Mouse (Mus musculus): ENCODE measurements around the gene Plcd3. TPM values are rescaled to one million over a fixed set of nuclear protein-coding genes. Genes with fewer than 3 reads are reported as not detected.
A peak's percentile ranks its signal among the peaks of the same experiment; 100 is the strongest.

The Plcd3 gene
- total and polyA plus RNA-seq, 3 experiments: 7.1 to 24.3 (median 11.3) TPM

GRCm38 (mm10) chr11:103103621-103104020 is 2.2 kb upstream of the Plcd3 start:
- Histone ChIP-seq H3K79me2 (replicated peaks; ENCODE audit: control insufficient read depth, extremely low read depth, insufficient read depth, poor library complexity, severe bottlenecking) (peaks cover 28% of the 10 kb centered on the region), H3K27me3 (replicated peaks) (peaks cover 6% of the 10 kb centered on the region), H3K9ac (ENCODE audit: insufficient read depth, low read depth) (peak overlapping the region; percentile 73), H3K36me3 (replicated peaks in 1 of 2; ENCODE audit: control insufficient read depth in 1 of 2, insufficient read depth in 1 of 2, low read length in 1 of 2) (peaks cover 26 to 49% of the 10 kb centered on the region in 2 experiments), H3K27ac (ENCODE audit: insufficient read depth, low read depth) (no peak overlapping the region), H3K4me3 (replicated peaks in 1 of 3; ENCODE audit: low read depth in 2 of 3, low read length in 2 of 3, poor library complexity in 1 of 3) (peak overlapping the region; percentile 61 to 81 (median 62)), H3K4me2 (ENCODE audit: insufficient read depth, low read depth, poor library complexity, severe bottlenecking) (peak overlapping the region; percentile 54), H3K9me3 (replicated peaks; ENCODE audit: low read length) (no peaks in the 10 kb centered on the region), H3K4me1 (ENCODE audit: control insufficient read depth in 1 of 2, insufficient read depth in 2 of 2) (peaks cover 30 to 68% of the 10 kb centered on the region in 2 experiments)
- TF ChIP-seq RAD21 (IDR thresholded peaks at IDR 0.05; ENCODE audit: low read depth, low read length): no peak
- no peak for TF ChIP-seq BHLHE40 (IDR thresholded peaks at IDR 0.05; ENCODE audit: low read depth, low read length)
- no peak for TF ChIP-seq KAT2A (IDR thresholded peaks at IDR 0.05; ENCODE audit: insufficient replicate concordance, low read length)
- in situ Hi-C loops (cut with MboI; ENCODE audit: low pct_ligation_motif_present, low pct_unique_long_range_greater_than_20kb, low sequenced_read_pairs) (loop anchor here (5.0 kb wide), 2 partner anchors 54 to 224 kb away; no protein-coding TSS in a partner anchor), dilution Hi-C loops (cut with MboI; ENCODE audit: extremely low pct_ligation_motif_present, extremely low pct_unique_long_range_greater_than_20kb, low sequenced_read_pairs) (no loop called here)
- no peak for DNase-seq (ENCODE audit: extremely low read depth)

- dilution Hi-C loops (cut with MboI; ENCODE audit: extremely low pct_ligation_motif_present, extremely low pct_unique_long_range_greater_than_20kb, low sequenced_read_pairs): no loop called here
- Histone ChIP-seq H3K4me3 (replicated peaks in 1 of 3; ENCODE audit: low read depth in 2 of 3, low read length in 2 of 3, poor library complexity in 1 of 3) (peak overlapping the region; percentile 61 to 91 (median 81)), H3K79me2 (replicated peaks; ENCODE audit: control insufficient read depth, extremely low read depth, insufficient read depth, poor library complexity, severe bottlenecking) (peaks cover 28% of the 10 kb centered on the region), H3K4me2 (ENCODE audit: insufficient read depth, low read depth, poor library complexity, severe bottlenecking) (peak overlapping the region; percentile 54), H3K4me1 (ENCODE audit: control insufficient read depth in 1 of 2, insufficient read depth in 2 of 2) (peaks cover 33 to 71% of the 10 kb centered on the region in 2 experiments), H3K36me3 (replicated peaks in 1 of 2; ENCODE audit: control insufficient read depth in 1 of 2, insufficient read depth in 1 of 2, low read length in 1 of 2) (peaks cover 23 to 49% of the 10 kb centered on the region in 2 experiments), H3K27ac (ENCODE audit: insufficient read depth, low read depth) (peak overlapping the region; percentile 29), H3K9ac (ENCODE audit: insufficient read depth, low read depth) (peak overlapping the region; percentile 82), H3K27me3 (replicated peaks) (peaks cover 6% of the 10 kb centered on the region), H3K9me3 (replicated peaks; ENCODE audit: low read length) (no peaks in the 10 kb centered on the region)
- in situ Hi-C loops (cut with MboI; ENCODE audit: low pct_ligation_motif_present, low pct_unique_long_range_greater_than_20kb, low sequenced_read_pairs): loop anchor here (5.0 kb wide), 2 partner anchors 54 to 224 kb away; no protein-coding TSS in a partner anchor
- peak; percentile 98 for DNase-seq (ENCODE audit: extremely low read depth)
- TF ChIP-seq NELFE (IDR thresholded peaks at IDR 0.05; ENCODE audit: low read depth, low read length) (peak; percentile 99), CHD1 (IDR thresholded peaks at IDR 0.05; ENCODE audit: low read depth, low read length) (peak; percentile 95), ZC3H11A (IDR thresholded peaks at IDR 0.05; ENCODE audit: low read depth, low read length) (peak; percentile 96), GABPA (IDR thresholded peaks at IDR 0.05; ENCODE audit: insufficient replicate concordance, low read depth, low read length) (peak; percentile 59; the same call in 1 of the 2 replicates), TCF12 (IDR thresholded peaks at IDR 0.05; ENCODE audit: low read depth, low read length) (peak; percentile 88), MAX (IDR thresholded peaks at IDR 0.05; ENCODE audit: low read length) (peak; percentile 60; the same call in 1 of the 2 replicates), ZMIZ1 (IDR thresholded peaks at IDR 0.05; ENCODE audit: low read depth, low read length) (peak; percentile 97), USF1 (IDR thresholded peaks at IDR 0.05; ENCODE audit: low read depth, low read length) (no peak), ZNF384 (IDR thresholded peaks at IDR 0.05; ENCODE audit: low read depth, low read length) (peak; percentile 89), MAZ (IDR thresholded peaks at IDR 0.05; ENCODE audit: low read depth, low read length) (peak; percentile 98), TBP (conservative IDR thresholded peaks at IDR 0.05; ENCODE audit: low read depth, low read length) (peak; percentile 86; the same call in 1 of the 2 replicates), JUND (conservative IDR thresholded peaks at IDR 0.05; ENCODE audit: low read depth, low read length) (peak; percentile 62), E2F4 (IDR thresholded peaks at IDR 0.05; ENCODE audit: insufficient replicate concordance, low read depth, low read length) (peak; percentile 81; the same call in 1 of the 2 replicates), RAD21 (IDR thresholded peaks at IDR 0.05; ENCODE audit: low read depth, low read length) (no peak; the same call in none of the 2 replicates), JUN (IDR thresholded peaks at IDR 0.05; ENCODE audit: insufficient read depth, low read depth, low read length) (no peak), BHLHE40 (IDR thresholded peaks at IDR 0.05; ENCODE audit: low read depth, low read length) (peak; percentile 58), MEF2A (IDR thresholded peaks at IDR 0.05; ENCODE audit: borderline replicate concordance, low read depth, low read length) (peak; percentile 91), CTCF (conservative IDR thresholded peaks at IDR 0.05 in 1 of 2, IDR thresholded peaks at IDR 0.05 in 1 of 2; ENCODE audit: low read depth in 2 of 2, low read length in 2 of 2) (peak; percentile 84 to 100), CHD2 (IDR thresholded peaks at IDR 0.05; ENCODE audit: low read length) (peak; percentile 90), ZKSCAN1 (IDR thresholded peaks at IDR 0.05; ENCODE audit: borderline replicate concordance, low read depth, low read length) (no peak), PAX5 (IDR thresholded peaks at IDR 0.05; ENCODE audit: low read length) (no peak), RCOR1 (conservative IDR thresholded peaks at IDR 0.05; ENCODE audit: low read depth, low read length) (0 out of 2 replicates have a peak, but pooled peaks have one; percentile 71), SMC3 (IDR thresholded peaks at IDR 0.05; ENCODE audit: low read depth, low read length) (peak; percentile 100), HCFC1 (IDR thresholded peaks at IDR 0.05; ENCODE audit: low read depth, low read length) (peak; percentile 73), ETS1 (conservative IDR thresholded peaks at IDR 0.05; ENCODE audit: low read depth, low read length) (peak; percentile 62; the same call in 1 of the 2 replicates), ELF1 (IDR thresholded peaks at IDR 0.05; ENCODE audit: low read depth, low read length) (peak; percentile 70), USF2 (conservative IDR thresholded peaks at IDR 0.05; ENCODE audit: low read depth, low read length) (0 out of 2 replicates have a peak, but pooled peaks have one; percentile 13), EP300 (IDR thresholded peaks at IDR 0.05; ENCODE audit: low read length) (no peak; the same call in none of the 2 replicates), POLR2AphosphoS2 (IDR thresholded peaks at IDR 0.05; ENCODE audit: low read depth, low read length) (peak; percentile 84; the same call in 1 of the 2 replicates)
These were observed 1.4 kb upstream of the Plcd3 start for GRCm38 (mm10) chr11:103102725-103103349.

Data from CH12.LX (cell line).